Mouse (Mus musculus) liver, embryonic 14.5 days (tissue): ENCODE measurements around the gene Tnfsf13.

Source experiments
- CTCF ChIP-seq: IDR thresholded peaks from 2 replicates; pipeline ENCODE4 v1.5.1; 2016; ENCODE audit warnings: antibody characterized with exemption, low read depth, control low read depth
- EP300 ChIP-seq: IDR thresholded peaks from 2 replicates; pipeline ENCODE4 v1.6.1; 2016; ENCODE audit warnings: antibody characterized with exemption, low read depth

DNA sequence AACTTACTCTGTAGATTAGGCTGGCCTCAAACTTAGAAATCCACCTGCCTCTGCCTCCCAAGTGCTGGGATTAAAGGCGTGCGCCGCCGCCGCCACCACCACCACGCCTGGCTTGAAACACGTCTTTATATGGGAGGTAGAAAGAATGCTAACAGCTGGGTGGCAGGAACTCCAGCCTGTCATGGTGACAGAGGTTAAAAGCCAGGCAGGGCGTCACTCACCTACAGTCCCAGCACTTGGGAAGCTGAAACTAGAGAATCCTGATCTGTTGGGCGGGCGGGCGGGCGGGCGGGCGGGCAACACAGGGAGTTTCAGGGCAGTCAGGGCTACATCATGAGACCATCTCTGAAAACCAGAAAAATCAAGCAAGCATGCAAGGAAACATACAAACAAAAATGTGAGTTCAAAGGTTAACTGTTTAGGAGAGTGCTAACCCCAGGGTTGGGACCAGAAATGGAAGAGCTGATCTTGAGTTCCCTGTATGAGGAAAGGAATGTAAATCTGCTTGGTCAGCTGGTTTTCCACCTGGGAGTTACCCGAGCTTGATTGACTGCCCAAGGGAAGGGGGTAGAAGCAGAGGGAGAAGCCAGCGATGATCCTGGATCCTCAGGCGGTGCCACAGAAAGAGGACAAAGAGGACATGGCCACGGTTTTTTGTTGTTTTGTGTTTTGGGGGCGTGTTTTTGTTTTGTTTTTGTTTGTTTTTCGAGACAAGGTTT, 27.5 kb upstream of the Tnfsf13 start:
- TF ChIP-seq CTCF = no peak
- no peak for TF ChIP-seq EP300
